Mouse (Mus musculus): ENCODE data around the gene Trappc2l. TPM values are rescaled to one million over a fixed set of nuclear protein-coding genes. Genes with fewer than 3 reads are reported as not detected.
A peak's percentile ranks its signal among the peaks of the same experiment; 100 is the strongest.

Trappc2l gene
- polyA plus RNA-seq, 1 experiment from 2014 or later: 61.8 TPM

DNA sequence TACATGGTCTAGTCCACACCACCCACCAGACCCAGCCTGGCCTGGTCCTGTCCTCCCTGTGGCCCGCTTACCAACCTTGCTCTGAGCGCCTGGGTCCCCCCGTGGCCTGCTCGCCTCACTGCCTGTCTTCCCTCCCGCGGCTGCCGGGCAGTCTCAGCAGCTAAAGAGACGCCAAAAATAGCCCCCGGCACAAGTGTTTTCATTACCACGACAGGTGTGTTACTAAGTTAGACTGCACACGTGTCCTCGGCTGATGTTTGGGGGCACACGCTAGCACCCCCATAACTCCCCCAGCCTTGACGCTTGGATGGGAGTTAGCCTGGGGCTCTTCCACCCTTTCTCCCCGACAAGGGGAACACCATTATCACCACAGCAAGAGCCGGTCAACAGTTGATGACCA lies 34.9 kb downstream of the Trappc2l start:
- peaks cover 9% of the 10 kb centered on the region; the same call in 1 of the 2 replicates for H3K4me1 ChIP-seq
- no peaks in the 10 kb centered on the region for H3K9me3 ChIP-seq
- WGBS: 88% methylated on average over 16 of the region's 16 CpGs
- no peaks in the 10 kb centered on the region for H3K36me3 ChIP-seq
- no peak overlapping the region for H3K9ac ChIP-seq
- no peak overlapping the region for H3K4me3 ChIP-seq (replicated peaks)
- H3K27ac ChIP-seq: no peak overlapping the region
- H3K27me3 ChIP-seq (replicated peaks): no peaks in the 10 kb centered on the region
- no peak overlapping the region for H3K4me2 ChIP-seq
- no peak for ATAC-seq (ENCODE audit: insufficient read depth, low FRiP score, low read depth)

DNA sequence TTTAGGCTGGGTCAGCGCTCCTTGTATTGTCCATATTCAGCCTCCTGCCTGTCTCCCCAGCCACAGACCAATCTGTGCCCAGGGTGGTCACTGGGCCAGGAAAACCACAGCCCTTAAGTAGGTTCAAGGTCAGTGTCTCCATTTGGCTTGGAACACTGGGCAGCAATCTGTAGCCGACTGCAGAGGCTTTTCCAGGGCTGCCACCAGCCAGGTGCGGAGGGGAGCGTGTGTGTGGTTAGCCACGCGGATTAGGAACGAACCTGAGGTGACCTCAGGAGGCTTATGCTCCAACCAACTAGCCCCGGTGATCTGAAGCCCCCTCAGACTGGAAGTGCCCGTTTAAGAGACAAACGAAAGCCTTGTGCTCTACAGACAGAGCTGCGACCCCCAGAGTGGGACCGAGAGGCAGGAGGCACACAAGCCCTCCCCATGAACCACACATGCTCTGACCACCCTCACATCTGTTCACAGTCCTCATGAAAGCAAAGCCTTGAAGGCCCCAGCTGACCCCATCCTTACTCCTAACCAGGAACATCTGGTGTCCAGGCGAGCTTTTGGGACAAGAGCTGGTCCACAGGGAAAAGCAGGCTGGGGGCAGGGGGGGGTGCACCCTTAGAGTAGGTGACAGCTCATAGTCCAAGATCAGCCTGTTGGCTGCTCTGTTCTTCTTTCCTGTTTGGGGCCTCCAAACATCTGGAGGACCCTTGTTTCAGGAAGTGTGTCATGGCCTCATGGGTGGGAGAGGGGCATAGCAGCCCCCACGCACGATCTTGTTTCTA lies 36.9 kb downstream of the Trappc2l start:
- no peak for ATAC-seq (ENCODE audit: insufficient read depth, low FRiP score, low read depth)
- Histone ChIP-seq H3K9me3 (no peaks in the 10 kb centered on the region), H3K4me3 (replicated peaks) (no peak overlapping the region), H3K36me3 (no peaks in the 10 kb centered on the region), H3K9ac (no peak overlapping the region), H3K4me1 (peaks cover 10% of the 10 kb centered on the region), H3K27me3 (replicated peaks) (no peaks in the 10 kb centered on the region), H3K27ac (no peak overlapping the region), H3K4me2 (no peak overlapping the region)
- WGBS: 62% methylated on average over 15 of the region's 15 CpGs

GRCm38 (mm10) chr8:122651326-122651921 lies 40.0 kb downstream of the Trappc2l start:
- Histone ChIP-seq H3K27ac (no peak overlapping the region), H3K9me3 (no peaks in the 10 kb centered on the region), H3K27me3 (replicated peaks) (no peaks in the 10 kb centered on the region), H3K4me1 (peaks cover 32% of the 10 kb centered on the region), H3K4me2 (no peak overlapping the region), H3K36me3 (no peaks in the 10 kb centered on the region), H3K4me3 (replicated peaks) (no peak overlapping the region), H3K9ac (no peak overlapping the region)
- ATAC-seq (ENCODE audit: insufficient read depth, low FRiP score, low read depth): no peak
- WGBS: 75% methylated on average over 16 of the region's 16 CpGs

GRCm38 (mm10) chr8:122652643-122653042 lies 41.2 kb downstream of the Trappc2l start:
- H3K27ac ChIP-seq: no peak overlapping the region
- no peaks in the 10 kb centered on the region for H3K27me3 ChIP-seq (replicated peaks)
- H3K4me2 ChIP-seq: no peak overlapping the region
- H3K36me3 ChIP-seq: no peaks in the 10 kb centered on the region
- no peak overlapping the region for H3K9ac ChIP-seq
- H3K9me3 ChIP-seq: no peaks in the 10 kb centered on the region
- 57% methylated on average over 6 of the region's 6 CpGs for WGBS
- no peak for ATAC-seq (ENCODE audit: insufficient read depth, low FRiP score, low read depth)
- H3K4me1 ChIP-seq: peaks cover 32% of the 10 kb centered on the region
- H3K4me3 ChIP-seq (replicated peaks): no peak overlapping the region

DNA sequence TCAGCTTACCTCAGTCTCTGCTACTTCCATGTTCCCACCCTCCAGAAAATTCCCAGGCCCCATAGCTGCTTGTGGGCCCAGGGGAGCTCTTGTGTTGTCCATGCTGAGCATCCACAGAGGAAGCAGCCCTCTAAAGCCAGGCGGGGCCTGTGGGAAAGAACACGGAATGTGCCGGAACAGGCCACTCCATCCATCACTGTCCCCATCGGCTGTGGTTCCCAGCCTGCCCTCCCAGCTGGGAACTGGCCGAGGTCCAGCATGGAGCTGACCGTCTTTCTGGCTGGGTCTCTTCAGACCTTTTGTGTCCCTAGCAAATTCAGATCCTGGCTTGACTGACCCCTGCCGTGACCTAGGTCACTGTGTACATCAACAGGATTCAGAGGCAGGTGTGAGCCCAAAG lies 43.3 kb downstream of the Trappc2l start:
- Histone ChIP-seq H3K9me3 (no peaks in the 10 kb centered on the region), H3K27ac (no peak overlapping the region), H3K36me3 (no peaks in the 10 kb centered on the region), H3K27me3 (replicated peaks) (no peaks in the 10 kb centered on the region), H3K4me1 (peaks cover 47% of the 10 kb centered on the region), H3K4me2 (no peak overlapping the region), H3K4me3 (replicated peaks) (no peak overlapping the region), H3K9ac (no peak overlapping the region)
- 18% methylated on average over 7 of the region's 7 CpGs for WGBS
- peak; percentile 47; the same call in 1 of the 2 replicates for ATAC-seq (ENCODE audit: insufficient read depth, low FRiP score, low read depth)

GRCm38 (mm10) chr8:122656056-122656999 lies 44.9 kb downstream of the Trappc2l start:
- Histone ChIP-seq H3K4me3 (replicated peaks) (no peak overlapping the region), H3K4me2 (no peak overlapping the region), H3K9me3 (no peaks in the 10 kb centered on the region), H3K9ac (no peak overlapping the region), H3K36me3 (no peaks in the 10 kb centered on the region), H3K27ac (no peak overlapping the region), H3K4me1 (peaks cover 54% of the 10 kb centered on the region), H3K27me3 (replicated peaks) (no peaks in the 10 kb centered on the region)
- 65% methylated on average over 13 of the region's 13 CpGs for WGBS
- no peak for ATAC-seq (ENCODE audit: insufficient read depth, low FRiP score, low read depth)

DNA sequence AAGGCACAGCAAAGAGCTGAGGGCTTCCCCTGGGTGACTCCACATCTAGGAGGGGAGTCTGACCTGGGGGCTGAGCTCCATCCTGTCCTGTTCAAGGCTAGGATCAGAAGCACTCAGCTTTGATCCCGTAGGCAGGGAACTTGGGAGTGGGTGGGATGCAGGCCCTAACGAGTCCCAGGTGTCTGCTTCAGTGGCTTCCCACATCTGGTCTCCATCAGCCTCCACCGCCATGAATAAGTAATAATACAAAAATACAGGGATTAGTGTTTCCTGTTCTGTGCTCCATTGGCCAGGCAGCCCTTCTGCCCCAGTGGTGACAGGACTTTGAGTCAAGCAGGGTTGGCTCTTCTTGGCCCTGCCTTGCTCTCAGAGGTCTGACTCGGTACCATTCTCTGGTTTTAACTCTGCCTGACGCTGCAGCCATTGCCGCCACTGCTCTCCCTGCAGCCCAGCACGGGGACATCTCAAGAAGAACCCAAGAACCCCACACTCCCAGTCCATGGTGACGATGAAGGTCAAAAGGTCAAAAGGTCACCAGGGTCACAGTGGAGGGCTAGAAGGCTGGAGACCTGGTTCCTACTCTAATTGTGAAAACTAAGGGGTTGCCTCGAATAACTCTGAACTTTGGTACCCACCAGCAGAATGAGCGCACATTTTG lies 46.8 kb downstream of the Trappc2l start:
- H3K4me3 ChIP-seq (replicated peaks): no peak overlapping the region
- no peak for ATAC-seq (ENCODE audit: insufficient read depth, low FRiP score, low read depth)
- 0 out of 2 replicates have a peak overlapping the region, but pooled peaks have one; percentile 6 for H3K27ac ChIP-seq
- no peaks in the 10 kb centered on the region for H3K9me3 ChIP-seq
- H3K27me3 ChIP-seq (replicated peaks): no peaks in the 10 kb centered on the region
- no peaks in the 10 kb centered on the region for H3K36me3 ChIP-seq
- H3K9ac ChIP-seq: no peak overlapping the region
- WGBS: 54% methylated on average over 10 of the region's 10 CpGs
- peaks cover 54% of the 10 kb centered on the region for H3K4me1 ChIP-seq
- H3K4me2 ChIP-seq: no peak overlapping the region

GRCm38 (mm10) chr8:122658807-122659160 lies 47.3 kb downstream of the Trappc2l start:
- Histone ChIP-seq H3K27ac (no peak overlapping the region), H3K4me3 (replicated peaks) (no peak overlapping the region), H3K27me3 (replicated peaks) (no peaks in the 10 kb centered on the region), H3K9ac (no peak overlapping the region), H3K9me3 (no peaks in the 10 kb centered on the region), H3K36me3 (no peaks in the 10 kb centered on the region), H3K4me2 (no peak overlapping the region), H3K4me1 (peaks cover 52% of the 10 kb centered on the region)
- no peak for ATAC-seq (ENCODE audit: insufficient read depth, low FRiP score, low read depth)
- WGBS: 67% methylated on average over 9 of the region's 9 CpGs

- H3K9ac ChIP-seq: no peak overlapping the region
- H3K27ac ChIP-seq: no peak overlapping the region
- H3K4me3 ChIP-seq (replicated peaks): no peak overlapping the region
- H3K9me3 ChIP-seq: no peaks in the 10 kb centered on the region
- peaks cover 48% of the 10 kb centered on the region for H3K4me1 ChIP-seq
- no peaks in the 10 kb centered on the region for H3K27me3 ChIP-seq (replicated peaks)
- H3K36me3 ChIP-seq: no peaks in the 10 kb centered on the region
- WGBS: 72% methylated on average over 2 of the region's 2 CpGs
- H3K4me2 ChIP-seq: no peak overlapping the region
- ATAC-seq (ENCODE audit: insufficient read depth, low FRiP score, low read depth): no peak
Measured at GRCm38 (mm10) chr8:122660022-122660421, 48.6 kb downstream of the Trappc2l start.

DNA sequence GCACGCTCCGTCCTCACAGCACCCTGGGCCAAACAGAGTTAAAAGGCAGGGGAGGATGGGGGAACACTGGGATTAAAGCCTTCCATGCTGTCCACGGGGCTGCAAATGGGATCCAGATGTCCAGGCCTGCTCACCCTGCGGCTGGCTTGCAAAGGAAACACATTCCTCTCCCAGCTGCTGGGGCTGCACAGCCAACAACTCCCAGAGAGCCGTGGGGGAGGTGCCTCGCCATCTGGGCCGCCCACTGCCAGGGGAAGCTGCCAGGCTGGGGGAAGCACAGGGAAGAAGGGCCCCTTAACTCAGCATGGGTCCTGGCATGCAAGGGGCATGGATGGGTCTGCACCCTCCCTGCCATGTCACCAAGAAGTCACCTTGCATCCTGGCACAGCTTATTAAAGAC lies 49.7 kb downstream of the Trappc2l start:
- no peaks in the 10 kb centered on the region for H3K27me3 ChIP-seq (replicated peaks)
- WGBS: 29% methylated on average over 7 of the region's 7 CpGs
- no peak overlapping the region for H3K4me3 ChIP-seq (replicated peaks)
- no peaks in the 10 kb centered on the region for H3K36me3 ChIP-seq
- H3K9me3 ChIP-seq: no peaks in the 10 kb centered on the region
- H3K9ac ChIP-seq: no peak overlapping the region
- H3K4me2 ChIP-seq: no peak overlapping the region
- peak; percentile 42; the same call in 1 of the 2 replicates for ATAC-seq (ENCODE audit: insufficient read depth, low FRiP score, low read depth)
- peak overlapping the region; percentile 65; the same call in 1 of the 2 replicates for H3K27ac ChIP-seq
- peaks cover 47% of the 10 kb centered on the region for H3K4me1 ChIP-seq

DNA sequence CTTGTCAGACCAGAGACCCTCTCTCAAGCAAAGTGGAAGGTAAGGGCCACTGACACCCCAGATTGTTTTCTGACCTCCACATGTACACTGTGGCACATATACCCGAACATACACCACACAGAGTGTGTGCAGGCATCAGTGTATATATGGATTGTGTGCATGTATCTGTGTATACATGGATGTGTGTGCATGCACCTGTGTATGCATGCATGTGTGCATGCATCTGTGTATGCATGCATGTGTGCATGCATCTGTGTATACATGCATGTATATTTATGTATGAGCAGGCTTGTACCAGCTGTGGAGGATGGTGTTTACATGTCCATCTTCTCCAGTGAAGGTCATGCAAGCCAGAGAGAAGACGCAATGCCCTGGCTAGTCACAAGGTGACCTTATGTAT lies 50.5 kb downstream of the Trappc2l start:
- Histone ChIP-seq H3K27ac (no peak overlapping the region), H3K36me3 (no peaks in the 10 kb centered on the region), H3K9me3 (no peaks in the 10 kb centered on the region), H3K4me3 (replicated peaks) (no peak overlapping the region), H3K9ac (no peak overlapping the region), H3K4me1 (peaks cover 52% of the 10 kb centered on the region), H3K27me3 (replicated peaks) (no peaks in the 10 kb centered on the region), H3K4me2 (no peak overlapping the region)
- 70% methylated on average over 2 of the region's 2 CpGs for WGBS
- ATAC-seq (ENCODE audit: insufficient read depth, low FRiP score, low read depth): no peak
